Mouse (Mus musculus): ENCODE results near the gene Sdf2.
"Not testable (repeated sequence)": the region's sequence is repeated elsewhere in the genome, so short reads cannot be mapped to it uniquely, and the experiment has no call there.

Gene Sdf2

DNA sequence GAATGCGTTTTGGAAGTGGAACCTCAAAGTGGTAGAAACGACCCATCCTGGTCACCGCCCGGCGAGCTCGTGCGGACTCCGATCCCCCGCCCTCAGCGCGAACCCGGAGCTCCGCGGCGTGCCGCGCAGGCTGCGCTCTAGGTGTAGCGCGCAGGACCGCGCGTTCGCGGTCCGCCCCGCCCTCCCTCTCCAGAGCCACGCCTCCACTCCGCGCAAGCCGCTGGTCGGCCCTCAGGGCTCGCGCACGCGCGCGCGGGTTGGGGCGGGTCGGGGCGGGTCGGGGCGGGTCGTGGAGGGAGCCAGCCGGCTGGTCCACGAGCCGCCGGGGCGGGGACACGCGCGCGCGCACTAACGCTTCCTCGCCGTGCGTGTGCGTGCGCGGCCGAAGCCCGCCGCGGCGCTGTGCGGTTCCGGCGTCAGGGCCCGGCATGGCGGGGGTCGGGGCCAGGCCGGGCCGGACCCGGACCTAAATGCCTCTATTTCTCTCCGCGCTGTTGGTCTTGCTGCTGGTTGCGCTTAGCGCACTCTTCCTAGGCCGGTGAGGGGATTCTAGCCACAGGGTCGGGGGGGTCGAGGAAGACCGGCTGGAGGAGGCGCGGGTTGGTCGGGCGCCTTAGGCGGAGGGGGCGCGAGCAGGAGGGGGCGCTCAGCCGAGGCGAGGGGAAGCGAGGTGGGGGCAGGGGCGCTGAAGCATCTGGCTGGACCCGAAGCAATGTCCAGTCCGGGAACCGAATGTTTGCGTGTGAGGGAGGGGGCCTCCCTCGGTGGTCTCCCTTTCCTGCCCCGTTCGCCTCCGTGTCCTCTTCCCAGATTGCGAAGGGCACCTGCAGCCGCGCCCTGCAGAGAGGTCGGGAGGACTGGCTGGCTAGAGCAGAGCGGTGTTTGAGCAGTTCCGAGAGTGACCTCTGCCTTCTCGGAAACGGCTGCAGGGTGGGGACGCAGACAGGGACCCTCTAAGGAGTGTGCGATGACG is 16.1 kb downstream of the Sdf2 start, which contains the start of gene 2610507B11Rik:
2610507B11Rik (plus strand) TSS at position 373 of the 973 bp plus-strand sequence.
- DNase-seq (ENCODE audit: low spot score) = peak; percentile 91

DNA sequence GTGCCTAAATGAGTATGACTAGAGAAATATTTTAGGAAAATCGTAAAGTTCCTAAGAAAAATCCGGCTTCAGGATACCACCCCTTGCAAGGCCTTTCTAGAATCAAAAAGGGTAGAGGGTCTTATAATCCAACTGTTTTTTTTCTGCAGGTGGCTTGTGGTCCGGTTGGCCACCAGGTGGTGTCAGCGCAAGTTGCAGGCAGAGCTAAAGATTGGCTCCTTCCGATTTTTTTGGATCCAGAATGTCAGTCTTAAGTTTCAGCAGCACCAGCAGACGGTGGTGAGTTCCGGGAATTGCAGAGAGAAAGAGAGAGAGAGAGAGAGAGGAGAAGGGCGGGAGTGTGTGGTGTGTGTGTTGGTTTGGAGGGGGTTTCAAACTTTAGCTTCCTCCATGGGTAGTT is 17.0 kb downstream of the Sdf2 start:
- peak; percentile 31 for DNase-seq (ENCODE audit: low spot score)

DNA sequence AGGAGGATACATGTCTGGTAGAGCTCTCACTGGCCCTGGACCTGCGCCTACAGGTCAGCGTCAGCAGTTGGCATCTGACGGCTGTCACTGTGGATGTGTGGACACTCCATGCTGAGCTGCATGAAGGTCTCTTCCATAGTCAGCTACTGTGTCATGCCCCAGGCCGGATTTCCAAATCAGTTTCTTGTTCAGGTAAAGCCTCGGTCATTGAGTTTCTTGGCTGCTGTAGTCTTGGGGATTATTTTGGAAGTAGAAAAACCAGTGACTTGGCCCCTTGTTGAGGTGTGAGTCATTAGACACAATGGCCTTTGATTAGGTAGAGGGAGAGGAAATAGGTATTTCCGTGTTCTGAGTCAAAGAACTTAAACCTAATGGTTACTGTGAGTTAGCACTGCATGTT is 20.0 kb downstream of the Sdf2 start:
- no peak for DNase-seq (ENCODE audit: low spot score)

DNA sequence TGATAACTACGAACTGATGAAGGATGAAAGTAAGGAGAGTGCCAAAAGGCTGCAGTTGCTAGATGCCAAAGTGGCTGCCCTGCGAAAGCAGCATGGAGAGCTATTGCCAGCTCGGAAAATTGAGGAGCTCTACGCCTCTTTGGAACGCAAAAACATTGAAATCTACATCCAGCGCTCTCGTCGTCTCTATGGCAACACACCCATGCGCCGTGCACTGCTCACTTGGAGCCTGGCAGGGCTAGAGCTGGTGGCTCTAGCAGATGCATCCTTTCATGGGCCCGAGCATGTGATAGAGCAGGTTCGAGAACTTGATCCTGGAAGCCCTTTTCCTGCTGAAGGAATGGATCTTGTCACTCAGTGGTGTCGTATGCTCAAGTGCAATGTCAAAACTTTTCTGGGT is 26.4 kb downstream of the Sdf2 start:
- no peak for DNase-seq (ENCODE audit: low spot score)

DNA sequence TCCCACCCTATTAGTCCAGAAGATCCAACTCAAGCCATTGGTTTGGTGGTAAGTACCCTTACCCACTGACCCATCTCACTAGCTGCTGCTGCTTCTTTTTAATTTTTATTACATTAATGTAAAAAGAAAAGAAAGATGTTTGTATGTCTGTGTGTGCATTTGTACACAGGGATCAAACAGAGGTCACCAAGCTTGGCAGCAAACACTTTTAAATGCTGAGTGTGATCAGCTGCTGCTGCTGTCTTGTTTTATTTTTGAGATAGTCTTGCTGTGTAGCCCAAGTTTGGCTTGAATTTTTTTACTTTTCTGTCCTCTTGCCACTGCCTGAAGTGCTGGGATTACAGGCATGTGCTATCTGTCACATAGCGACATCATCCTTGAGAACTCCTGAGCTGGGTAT is 30.1 kb downstream of the Sdf2 start:
- no peak for DNase-seq (ENCODE audit: low spot score)

DNA sequence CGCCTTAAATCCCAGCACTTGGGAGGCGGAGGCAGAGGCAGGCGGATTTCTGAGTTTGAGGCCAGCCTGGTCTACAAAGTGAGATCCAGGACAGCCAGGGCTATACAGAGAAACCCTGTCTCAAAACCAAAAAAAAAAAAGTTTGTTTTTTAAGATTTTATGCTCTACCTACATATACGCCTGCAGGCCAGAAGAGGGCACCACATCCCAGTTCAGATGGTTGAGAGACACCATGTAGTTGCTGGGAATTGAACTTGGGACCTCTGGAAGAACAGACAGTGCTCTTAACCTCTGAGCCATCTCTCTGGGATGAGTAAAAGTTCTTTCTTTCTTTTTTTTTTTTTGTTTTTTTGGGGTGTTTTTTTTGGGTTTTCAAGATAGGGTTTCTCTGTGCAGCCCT is 30.6 kb downstream of the Sdf2 start:
- DNase-seq (ENCODE audit: low spot score) = not testable (repeated sequence)

DNA sequence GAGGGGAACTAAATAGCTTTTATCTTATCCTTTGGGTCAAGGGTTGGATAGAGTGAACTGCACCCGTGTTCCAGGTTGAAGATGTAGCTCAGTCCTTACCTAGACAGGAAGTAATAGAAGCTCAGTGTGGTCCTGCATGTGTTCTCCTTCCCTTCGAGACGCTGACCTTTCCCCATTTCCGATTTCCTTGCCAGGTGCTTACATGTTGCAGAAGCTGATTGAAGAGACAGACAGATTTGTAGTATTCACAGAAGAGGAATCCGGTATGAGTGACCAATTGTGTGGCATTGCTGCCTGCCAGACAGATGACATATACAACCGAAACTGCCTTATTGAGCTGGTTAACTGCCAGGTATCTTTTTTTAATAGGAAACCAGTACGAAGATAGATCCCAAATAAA is 33.3 kb downstream of the Sdf2 start:
- DNase-seq (ENCODE audit: low spot score) = no peak

DNA sequence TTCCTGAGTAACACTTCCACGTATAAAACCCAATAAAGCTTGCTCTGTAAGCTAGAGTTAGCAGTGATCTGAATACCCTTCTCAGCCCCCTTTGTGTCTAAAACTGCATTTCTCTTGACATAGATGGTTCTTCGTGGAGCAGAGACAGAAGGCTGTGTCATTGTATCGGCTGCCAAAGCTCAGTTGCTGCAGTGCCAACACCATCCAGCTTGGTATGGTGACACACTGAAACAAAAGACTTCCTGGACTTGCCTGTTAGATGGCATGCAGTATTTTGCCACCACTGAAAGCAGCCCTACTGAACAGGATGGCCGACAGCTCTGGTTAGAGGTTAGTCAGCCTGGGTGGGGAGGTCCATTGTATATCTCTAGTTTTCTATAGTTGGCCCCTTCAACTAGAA is 34.0 kb downstream of the Sdf2 start:
- DNase-seq (ENCODE audit: low spot score) = no peak

DNA sequence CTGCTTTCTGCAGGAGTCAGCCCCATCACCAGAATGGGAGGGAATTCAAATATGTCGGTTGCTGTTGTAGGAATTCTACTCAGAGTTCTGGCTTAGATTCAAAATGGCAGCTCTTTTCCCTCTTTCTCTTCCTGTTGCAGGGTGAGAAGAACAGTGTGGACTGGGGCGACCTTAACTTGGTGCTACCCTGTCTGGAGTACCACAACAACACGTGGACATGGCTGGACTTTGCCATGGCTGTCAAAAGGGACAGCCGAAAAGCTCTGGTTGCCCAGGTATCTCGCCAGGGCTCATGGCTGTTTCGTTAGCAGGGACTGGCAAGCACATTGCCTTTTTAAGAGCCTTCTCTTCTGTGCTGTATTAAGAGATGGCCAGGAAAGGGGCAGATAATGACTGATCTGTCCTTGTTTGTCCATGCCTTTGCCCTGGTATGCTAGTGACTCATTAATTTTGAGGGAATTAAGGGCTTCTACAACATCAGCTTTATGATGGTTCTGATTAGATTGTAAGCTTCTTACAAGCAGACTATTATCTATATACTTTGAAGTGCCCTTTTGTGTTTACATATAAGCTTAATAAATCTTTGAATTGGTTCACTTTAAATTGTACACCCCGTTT is 43.7 kb downstream of the Sdf2 start:
- no peak for DNase-seq (ENCODE audit: low spot score)

DNA sequence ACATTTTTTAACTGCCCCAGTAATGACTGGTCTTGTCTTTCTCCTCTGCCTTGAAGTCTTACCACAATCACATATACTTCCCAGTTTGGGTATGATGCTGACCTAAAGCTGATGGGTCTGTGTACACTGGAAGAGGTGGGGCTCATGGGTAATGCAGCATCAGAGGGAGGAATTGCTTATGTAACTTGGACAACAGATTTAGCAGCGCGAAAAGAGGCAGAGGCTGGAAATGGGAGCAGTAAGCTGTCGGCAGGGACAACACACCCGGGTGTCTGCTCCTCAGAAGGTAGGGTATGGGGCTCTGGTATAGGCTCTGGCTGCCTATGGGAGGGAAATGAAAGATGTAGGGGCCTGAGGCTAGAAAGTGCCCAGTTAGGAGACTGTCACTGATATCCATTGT is 45.1 kb downstream of the Sdf2 start, which contains the start of gene BC030499:
BC030499 (plus strand) TSS at position 188 of the 400 bp plus-strand sequence.
- DNase-seq (ENCODE audit: low spot score) = no peak

DNA sequence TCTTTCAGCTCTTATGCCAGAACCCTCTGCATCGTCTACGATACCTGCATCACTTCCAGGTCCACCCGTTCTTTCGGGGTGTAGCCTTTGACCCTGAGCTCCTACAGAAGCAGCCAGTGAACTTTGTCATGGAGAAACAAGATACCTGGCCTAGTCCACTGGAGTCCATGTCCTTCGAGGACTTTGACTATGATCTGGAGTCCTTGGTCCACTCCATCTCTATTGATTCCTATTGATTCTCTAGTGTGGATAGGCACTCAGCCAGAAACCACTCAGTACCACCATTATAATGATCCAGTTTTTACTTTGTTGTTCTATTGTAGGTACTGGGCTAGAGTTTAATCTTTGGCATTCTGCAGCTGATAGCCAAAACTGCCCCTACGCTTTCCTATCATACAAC is 49.0 kb downstream of the Sdf2 start:
- DNase-seq (ENCODE audit: low spot score) = no peak

DNA sequence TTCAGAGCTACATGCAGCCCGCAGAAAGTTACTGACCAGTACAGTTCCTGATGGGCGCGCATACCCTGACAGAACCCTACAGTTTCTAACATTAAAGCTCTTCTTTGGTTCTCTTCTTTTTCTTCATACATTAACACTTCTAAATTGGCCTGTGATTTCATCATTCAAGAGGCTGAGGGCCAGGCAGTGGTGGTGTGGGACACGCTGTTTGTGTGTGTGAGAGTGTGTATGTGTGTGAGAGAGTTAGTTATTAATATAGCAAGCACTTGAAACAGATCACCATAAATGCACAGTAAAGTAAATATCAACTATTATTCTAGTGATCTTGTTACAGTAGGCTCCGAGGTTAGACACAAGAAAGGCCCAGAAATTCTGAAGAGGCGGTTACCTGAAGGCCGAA is 55.4 kb downstream of the Sdf2 start:
- no peak for DNase-seq (ENCODE audit: low spot score)

DNA sequence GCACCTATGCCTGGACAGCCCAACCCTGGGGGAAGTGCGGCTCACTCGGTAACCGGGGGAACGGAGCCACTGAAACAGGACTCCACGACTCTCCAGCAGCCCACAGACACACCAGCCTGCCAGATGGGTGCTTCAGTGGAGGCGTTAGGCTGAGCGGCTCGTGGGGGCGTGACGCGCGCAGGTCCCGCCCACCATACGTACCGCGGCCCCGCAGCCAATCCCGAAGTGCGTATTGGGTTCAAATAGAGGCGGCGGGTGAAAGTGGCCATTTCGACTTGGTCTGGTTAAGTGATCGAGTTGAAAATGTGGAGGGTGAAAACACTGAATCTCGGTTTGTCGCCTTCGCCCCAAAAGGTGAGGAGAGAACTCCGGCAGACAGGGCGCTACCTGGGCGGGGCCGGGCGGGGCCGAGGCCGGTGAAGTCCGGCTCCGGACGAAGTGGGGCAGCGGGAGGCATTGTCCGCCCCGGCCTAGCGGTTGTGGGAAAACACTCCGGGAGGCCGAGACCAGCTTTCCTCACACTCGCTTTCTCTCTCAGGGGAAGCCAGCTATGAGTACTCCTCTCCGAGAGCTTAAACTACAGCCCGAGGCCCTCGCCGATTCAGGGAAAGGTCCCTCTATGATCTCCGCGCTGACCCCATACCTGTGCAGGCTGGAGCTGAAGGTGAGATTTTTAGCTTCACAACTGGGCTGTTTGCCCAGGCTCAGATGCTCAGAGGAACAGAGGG is 56.0 kb downstream of the Sdf2 start, which contains the start of gene Spag5:
Spag5 (plus strand) TSS at position 173 of the 728 bp plus-strand sequence.
- DNase-seq (ENCODE audit: low spot score) = peak; percentile 79
